Mouse (Mus musculus) myocyte (in vitro differentiated cells): ENCODE measurements around the gene Nes. TPM values are rescaled to one million over a fixed set of nuclear protein-coding genes. Genes with fewer than 3 reads are reported as not detected.

Experiments
- H3K27me3 ChIP-seq: one replicate; pipeline ENCODE4 v1.6.1; 2011; ENCODE audit not compliant: control insufficient read depth, insufficient read depth, insufficient read length
- H3K36me3 ChIP-seq: one replicate; pipeline ENCODE4 v1.6.1; 2011; ENCODE audit not compliant: control insufficient read depth, insufficient read depth
- H3K4me2 ChIP-seq: one replicate; pipeline ENCODE4 v1.6.1; 2011; ENCODE audit warnings: low read depth, control low read depth
- H3K4me3 ChIP-seq: one replicate; pipeline ENCODE4 v1.5.1; 2011; ENCODE audit warnings: mild to moderate bottlenecking, control low read depth, moderate library complexity
- H3K79me2 ChIP-seq: one replicate; pipeline ENCODE4 v1.6.1; 2011; ENCODE audit not compliant: control insufficient read depth, insufficient read depth
- H3ac ChIP-seq: one replicate; pipeline ENCODE4 v1.6.1; 2011; ENCODE audit not compliant: control insufficient read depth, insufficient read length
- CEBPB ChIP-seq: IDR thresholded peaks from 2 replicates; pipeline ENCODE4 v1.6.1; 2011; ENCODE audit warnings: mild to moderate bottlenecking, moderate library complexity; ENCODE audit not compliant: poor library complexity, insufficient read depth, severe bottlenecking
- E2F4 ChIP-seq: IDR thresholded peaks from one replicate; pipeline ENCODE4 v1.6.1; 2011; ENCODE audit warnings: mild to moderate bottlenecking, control low read depth, moderate library complexity; ENCODE audit not compliant: insufficient read depth
- MAX ChIP-seq: IDR thresholded peaks from one replicate; pipeline ENCODE4 v1.6.1; 2011; ENCODE audit warnings: low read depth, mild to moderate bottlenecking, control low read depth
- MYOD1 ChIP-seq, 3 experiments: IDR thresholded peaks; one replicate each; pipeline ENCODE4 v1.6.1; 2011; ENCODE audit warnings: control low read depth in 2 of 3, low read depth in 2 of 3, mild to moderate bottlenecking in 2 of 3, moderate library complexity in 1 of 3; ENCODE audit not compliant: insufficient read length in 2 of 3, control insufficient read depth in 1 of 3
- MYOG ChIP-seq, 3 experiments: IDR thresholded peaks; one replicate each; pipeline ENCODE4 v1.6.1; 2011; ENCODE audit warnings: control low read depth in 2 of 3, low read depth in 2 of 3, mild to moderate bottlenecking in 2 of 3; ENCODE audit not compliant: insufficient read length in 2 of 3, control insufficient read depth in 1 of 3, insufficient read depth in 1 of 3
- POLR2A ChIP-seq: IDR thresholded peaks from one replicate; pipeline ENCODE4 v1.6.1; 2011; ENCODE audit warnings: low read depth, mild to moderate bottlenecking, control low read depth, moderate library complexity; ENCODE audit not compliant: insufficient read length
- POLR2AphosphoS2 ChIP-seq: IDR thresholded peaks from one replicate; pipeline ENCODE4 v1.6.1; 2011; ENCODE audit warnings: low read depth, control low read depth; ENCODE audit not compliant: insufficient read length
- REST ChIP-seq: IDR thresholded peaks from one replicate; pipeline ENCODE4 v1.6.1; 2011; ENCODE audit warnings: mild to moderate bottlenecking, control low read depth, moderate library complexity; ENCODE audit not compliant: insufficient read depth, insufficient read length
- SRF ChIP-seq: IDR thresholded peaks from one replicate; pipeline ENCODE4 v1.6.1; 2011; ENCODE audit warnings: low read depth; ENCODE audit not compliant: control insufficient read depth, insufficient read length
- TCF12 ChIP-seq: IDR thresholded peaks from one replicate; pipeline ENCODE4 v1.6.1; 2011; ENCODE audit warnings: mild to moderate bottlenecking, control low read depth; ENCODE audit not compliant: poor library complexity, insufficient read depth, severe bottlenecking
- TCF3 ChIP-seq: IDR thresholded peaks from one replicate; pipeline ENCODE4 v1.6.1; 2011; ENCODE audit warnings: low read depth, control low read depth; ENCODE audit not compliant: insufficient read length
- USF1 ChIP-seq: IDR thresholded peaks from one replicate; pipeline ENCODE4 v1.6.1; 2011; ENCODE audit warnings: low read depth, mild to moderate bottlenecking, control low read depth, moderate library complexity
- polyA plus RNA-seq: library from polyadenylated mRNA; unstranded; fragments of >200 nt; fragmentation: generic; extraction: Trizol; gene quantifications from one replicate; pipeline ENCODE4 v1.2.1, GENCODE M21; 2012; ENCODE audit warnings: missing spikeins

Nes gene
- polyA plus RNA-seq, 1 experiment: 268 TPM

DNA sequence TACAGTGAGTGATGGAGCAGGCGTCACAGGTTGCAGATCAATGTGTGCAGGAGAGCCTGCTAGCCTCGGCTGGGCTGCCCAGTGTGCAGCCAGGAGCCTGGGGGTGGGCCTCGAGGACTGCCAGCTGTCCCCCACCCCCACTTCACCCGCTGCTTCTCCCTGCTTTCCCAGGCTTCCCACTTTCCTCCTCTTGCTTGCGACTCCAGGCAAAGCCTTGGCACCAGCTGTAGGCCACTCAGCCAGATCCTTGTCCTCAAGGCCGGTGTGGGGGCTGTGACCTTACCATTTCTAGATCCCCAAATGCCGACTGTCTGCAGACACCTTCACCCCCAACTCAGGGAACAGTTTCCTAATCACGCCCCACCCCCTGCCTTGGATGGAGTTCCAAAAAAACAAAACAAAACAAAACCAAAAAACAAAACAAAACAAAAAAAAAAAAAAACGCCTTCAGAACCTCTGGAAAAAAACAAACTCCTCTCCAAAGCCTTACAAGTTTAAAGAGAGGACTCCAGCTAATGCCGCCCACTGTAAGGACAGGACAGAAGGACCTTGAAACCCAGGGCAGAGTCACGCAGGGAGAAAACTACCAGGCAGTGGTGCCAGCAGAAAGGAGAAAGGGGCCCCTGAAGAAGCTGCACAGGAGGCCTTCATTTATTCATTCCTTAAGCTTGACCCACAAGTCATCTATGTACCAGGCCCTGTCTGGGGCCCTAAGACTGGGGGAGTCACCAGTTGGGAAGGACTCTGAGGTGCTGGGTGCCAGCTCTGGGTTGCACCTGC, 30.1 kb downstream of the Nes start:
- H3K4me3 ChIP-seq: no peak overlapping the region
- TF ChIP-seq TCF12: no peak
- no peak for TF ChIP-seq POLR2A
- no peak for TF ChIP-seq USF1
- no peak for TF ChIP-seq MAX
- TF ChIP-seq CEBPB: no peak
- no peak for TF ChIP-seq TCF3
- no peak for TF ChIP-seq SRF
- no peak for TF ChIP-seq MYOG (IDR thresholded peaks at IDR 0.05; ENCODE audit: control insufficient read depth in 1 of 3, insufficient read depth in 1 of 3, insufficient read length in 2 of 3, low read depth in 2 of 3)
- TF ChIP-seq E2F4: no peak
- no peak for TF ChIP-seq MYOD1 (IDR thresholded peaks at IDR 0.05; ENCODE audit: control insufficient read depth in 1 of 3, insufficient read length in 2 of 3, low read depth in 2 of 3)
- TF ChIP-seq REST: no peak
- no peak for TF ChIP-seq POLR2AphosphoS2
- no peaks in the 10 kb centered on the region for H3K79me2 ChIP-seq
- H3K4me2 ChIP-seq: no peak overlapping the region
- peaks cover 76% of the 10 kb centered on the region for H3K27me3 ChIP-seq
- H3K36me3 ChIP-seq: no peaks in the 10 kb centered on the region
- H3ac ChIP-seq: no peak overlapping the region

DNA sequence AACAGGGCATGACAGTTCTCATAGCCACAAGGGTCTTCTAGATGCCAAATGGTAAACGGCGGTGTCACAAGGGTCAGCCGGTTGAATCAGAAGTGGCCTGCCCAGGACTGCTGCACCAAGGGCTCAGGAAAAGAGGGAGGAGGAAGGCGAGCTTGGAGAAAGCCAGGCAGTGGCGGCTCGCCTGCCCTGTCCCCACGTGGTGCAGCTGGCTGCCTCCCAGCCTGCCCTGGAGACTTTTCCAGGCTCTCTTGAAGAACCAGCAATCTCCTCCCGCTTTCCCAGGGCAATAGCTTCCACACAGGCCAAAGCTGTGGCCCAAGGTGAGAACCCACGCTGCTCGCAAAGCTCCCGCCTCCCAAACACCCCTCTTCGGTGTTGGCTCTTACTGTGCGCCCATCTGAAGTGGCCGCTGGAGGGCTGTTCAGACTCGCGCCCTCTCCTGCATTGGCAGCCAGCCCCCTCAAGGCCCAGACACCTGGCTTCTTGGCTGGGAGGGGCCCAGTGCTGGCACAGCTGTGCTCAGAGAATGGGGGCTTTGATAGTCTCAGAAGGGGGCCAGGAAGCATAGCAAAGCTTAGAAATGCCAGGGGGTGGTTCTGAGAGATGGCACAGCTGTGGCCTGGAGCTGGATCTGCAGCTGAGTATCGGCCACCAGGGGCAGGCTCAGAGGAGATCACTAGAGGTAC, 31.6 kb downstream of the Nes start:
- TF ChIP-seq REST: no peak
- TF ChIP-seq POLR2AphosphoS2: no peak
- no peak for TF ChIP-seq SRF
- no peak for TF ChIP-seq USF1
- no peak overlapping the region for H3ac ChIP-seq
- no peaks in the 10 kb centered on the region for H3K79me2 ChIP-seq
- H3K27me3 ChIP-seq: peaks cover 62% of the 10 kb centered on the region
- no peak overlapping the region for H3K4me3 ChIP-seq
- H3K36me3 ChIP-seq: no peaks in the 10 kb centered on the region
- H3K4me2 ChIP-seq: no peak overlapping the region

DNA sequence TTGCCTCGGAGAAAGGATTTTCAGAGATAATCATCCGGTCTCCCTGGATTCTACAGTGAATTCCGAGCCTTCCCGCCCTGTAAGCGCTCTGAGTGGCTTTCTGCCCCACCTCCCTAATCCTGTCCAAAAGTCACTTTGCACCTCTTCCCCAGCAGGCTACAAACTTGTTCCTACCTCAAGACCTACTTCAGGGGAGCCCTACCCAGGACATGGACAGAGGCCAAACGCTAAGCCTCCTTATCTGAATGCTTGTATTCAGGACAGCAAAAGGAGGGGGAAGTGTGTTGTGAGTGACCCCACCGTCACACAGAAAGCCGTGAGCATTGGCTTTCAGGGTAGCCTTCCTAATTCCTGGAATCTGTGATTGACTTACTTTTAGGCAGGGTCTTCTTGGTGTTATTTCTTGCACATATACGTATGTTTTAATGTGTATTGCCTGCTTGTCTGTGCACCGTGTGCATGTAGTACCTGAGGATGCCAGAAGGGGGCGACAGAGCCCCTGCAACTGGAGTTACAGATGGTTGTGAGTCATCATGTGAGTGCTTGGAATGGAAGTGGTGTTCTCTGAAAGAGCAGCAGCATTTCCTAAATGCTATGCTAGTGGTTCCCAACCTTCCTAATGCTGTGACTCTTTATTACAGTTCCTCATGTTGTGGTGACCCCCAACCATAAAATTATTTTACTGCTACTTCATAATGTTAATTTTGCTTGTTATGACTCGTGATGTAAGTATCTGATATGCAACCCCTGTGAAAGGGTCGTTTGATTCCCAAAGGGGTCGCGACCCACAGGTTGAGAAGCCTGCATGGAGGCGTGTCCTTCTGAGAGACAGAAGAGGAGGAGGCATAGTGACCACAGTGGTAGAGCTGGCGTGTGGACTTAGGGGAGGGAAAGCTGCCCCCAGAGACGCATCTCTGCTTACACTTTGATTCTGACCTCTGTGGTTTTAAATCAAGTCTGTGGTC, 35.2 kb downstream of the Nes start:
- no peak overlapping the region for H3K4me3 ChIP-seq
- TF ChIP-seq TCF3: no peak
- TF ChIP-seq POLR2AphosphoS2: no peak
- TF ChIP-seq SRF: no peak
- TF ChIP-seq USF1: no peak
- no peak for TF ChIP-seq MYOG (IDR thresholded peaks at IDR 0.05; ENCODE audit: control insufficient read depth in 1 of 3, insufficient read depth in 1 of 3, insufficient read length in 2 of 3, low read depth in 2 of 3)
- no peak for TF ChIP-seq E2F4
- TF ChIP-seq MAX: no peak
- TF ChIP-seq CEBPB: no peak
- TF ChIP-seq MYOD1 (IDR thresholded peaks at IDR 0.05; ENCODE audit: control insufficient read depth in 1 of 3, insufficient read length in 2 of 3, low read depth in 2 of 3): no peak
- no peak for TF ChIP-seq TCF12
- no peak for TF ChIP-seq REST
- TF ChIP-seq POLR2A: no peak
- H3ac ChIP-seq: no peak overlapping the region
- no peaks in the 10 kb centered on the region for H3K79me2 ChIP-seq
- H3K4me2 ChIP-seq: no peak overlapping the region
- H3K27me3 ChIP-seq: peaks cover 30% of the 10 kb centered on the region
- H3K36me3 ChIP-seq: no peaks in the 10 kb centered on the region

DNA sequence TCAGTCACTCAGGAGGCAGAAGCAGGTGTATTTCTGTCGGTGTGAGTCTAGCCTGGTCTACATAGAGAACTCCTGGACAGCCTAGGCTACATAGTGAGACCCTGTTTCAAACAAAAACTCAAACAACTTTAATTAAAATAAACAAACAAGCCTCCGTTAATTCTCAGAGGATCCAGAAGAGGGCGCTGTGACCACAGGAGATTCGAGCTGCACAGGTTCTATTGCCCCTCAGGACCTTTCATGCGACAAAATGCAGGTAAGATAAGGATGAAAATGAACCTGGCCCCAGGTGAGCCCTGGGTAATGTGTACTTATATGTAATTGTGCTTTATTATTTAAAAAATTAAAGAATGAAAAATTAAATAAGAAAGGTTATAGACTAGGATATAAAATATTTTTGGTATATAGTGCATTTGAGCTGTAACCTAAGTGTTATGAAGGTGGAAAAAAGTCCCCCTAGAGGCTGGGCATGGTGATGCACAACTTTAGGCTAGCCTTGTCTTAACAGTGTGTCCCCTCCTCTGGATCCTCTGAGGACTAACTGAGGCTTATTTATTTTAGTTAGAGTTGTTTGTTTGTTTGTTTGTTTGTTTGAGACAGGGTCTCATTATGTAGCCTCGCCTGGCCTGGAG, 39.9 kb downstream of the Nes start:
- H3K36me3 ChIP-seq: no peaks in the 10 kb centered on the region
- no peak for TF ChIP-seq REST
- TF ChIP-seq MYOD1 (IDR thresholded peaks at IDR 0.05; ENCODE audit: control insufficient read depth in 1 of 3, insufficient read length in 2 of 3, low read depth in 2 of 3): no peak
- no peak for TF ChIP-seq E2F4
- TF ChIP-seq POLR2A: no peak
- TF ChIP-seq TCF12: no peak
- no peak for TF ChIP-seq TCF3
- TF ChIP-seq POLR2AphosphoS2: no peak
- H3K27me3 ChIP-seq: peaks cover 12% of the 10 kb centered on the region
- H3K4me3 ChIP-seq: no peak overlapping the region
- H3K79me2 ChIP-seq: no peaks in the 10 kb centered on the region
- no peak overlapping the region for H3ac ChIP-seq
- H3K4me2 ChIP-seq: no peak overlapping the region
